Comparison of ENCODE assay signal across 26 mouse cellular contexts in genomic region chr16:74258241-74258640, GRCm38 (mm10).
A peak's percentile ranks its signal among the peaks of the same experiment; 100 is the strongest.
DNase-seq lines count a peak whose midpoint lies in the region; ATAC-seq and TF ChIP-seq lines count a peak whose summit lies in the region.
"Had no signal": no experiment of that assay in that cellular context is flagged by ENCODE, and none has a peak within 500 bp of the region (broad histone marks: within the 10 kb centered on the region; RNA-seq: fewer than 3 reads in every experiment).

No protein-coding gene starts in this region.

- DNase-seq in frontal cortex, postnatal 36 days (ENCODE audit: low spot score in 2 of 2): no peak
- DNase-seq in layer of hippocampus, adult 2 months (ENCODE audit: low spot score in 2 of 2): peak in 1 of 2 experiments; percentile 29
- DNase-seq in layer of hippocampus, postnatal 36 days: no peak
- DNase-seq in brain, adult 2 months (ENCODE audit: low read depth, low spot score): peak; percentile 45
- peak; percentile 55 for DNase-seq in layer of hippocampus, adult 9-11 months
- DNase-seq in left cerebral cortex, adult 2 months (ENCODE audit: extremely low spot score in 1 of 2, low spot score in 2 of 2): no peak
- DNase-seq: adrenal gland, adult 8-10 months; adrenal gland, postnatal 14 days; adrenal gland, postnatal 36 days; B cell, adult 2 months; cerebellum, adult 11-12 months; cerebellum, adult 2 months; cerebellum, adult 9-10 months; cerebellum, postnatal 10 days; cerebellum, postnatal 25 days had no signal

- no peak for TF ChIP-seq CTCF in layer of hippocampus, adult 2 months (conservative IDR thresholded peaks at IDR 0.05)
- TF ChIP-seq CTCF in left cerebral cortex, adult 2 months (IDR thresholded peaks at IDR 0.05): no peak

- peak; percentile 89 for ATAC-seq in frontal cortex, adult (ENCODE audit: low TSS enrichment)
- ATAC-seq: activated CD4-positive, CD25-positive, alpha-beta regulatory T cell, adult 4 months; CD4-positive, CD25-positive, alpha-beta regulatory T cell, adult 4 months; forebrain, embryonic 14.5 days; forebrain, embryonic 16.5 days; Patski had no signal

- H3K27ac ChIP-seq in layer of hippocampus, adult 2 months: peak overlapping the region; percentile 49; the same call in 1 of the 2 replicates
- H3K27ac ChIP-seq in left cerebral cortex, adult 2 months: no peak overlapping the region
- H3K27ac ChIP-seq: embryonic facial prominence, embryonic 13.5 days; embryonic facial prominence, embryonic 15.5 days; forebrain, embryonic 10.5 days; forebrain, embryonic 12.5 days had no signal

- no peak overlapping the region for H3K4me3 ChIP-seq in layer of hippocampus, adult 2 months
- no peak overlapping the region for H3K4me3 ChIP-seq in left cerebral cortex, adult 2 months
- H3K4me3 ChIP-seq: embryonic facial prominence, embryonic 13.5 days; embryonic facial prominence, embryonic 15.5 days; erythroblast, embryonic 14.5 days; forebrain, embryonic 10.5 days; forebrain, embryonic 12.5 days had no signal

- intact Hi-C loops in left cerebral cortex, adult 2 months (cut with DNase I): no loop called here

Comparison
In these comparisons a context has a peak if more than half of its experiments do, and no peak if none do; other contexts are left out.
1. DNase-seq: peak in brain, adult 2 months (single experiment) and layer of hippocampus, adult 9-11 months (single experiment); none in frontal cortex, postnatal 36 days (0 of 2), layer of hippocampus, postnatal 36 days (0 of 2) and left cerebral cortex, adult 2 months (0 of 2).